Mouse (Mus musculus): ENCODE data around the gene Lcn2.

DNA sequence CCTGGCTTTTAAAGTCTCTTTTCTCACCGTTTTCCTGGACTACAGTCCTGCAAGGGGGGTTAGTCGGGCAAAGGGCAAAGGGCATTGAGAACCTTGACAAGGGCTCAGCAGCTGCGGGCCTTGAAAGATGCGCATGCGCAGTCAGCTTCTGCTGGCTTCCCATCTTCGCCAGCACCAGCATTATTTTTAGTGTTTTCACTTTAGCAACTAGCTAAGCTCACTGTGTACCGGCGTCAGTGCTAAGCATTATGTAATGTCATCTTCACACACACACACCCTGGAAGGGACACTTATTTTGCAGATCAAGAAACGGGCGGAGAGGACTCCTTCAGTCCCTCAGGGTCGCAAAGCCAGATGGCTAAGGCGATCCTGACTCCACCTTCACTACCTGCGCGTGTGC, 27.3 kb downstream of the Lcn2 start:
- TF ChIP-seq GATA1 (IDR thresholded peaks at IDR 0.05; ENCODE audit: borderline replicate concordance, low read length) (no peak), FLI1 (IDR thresholded peaks at IDR 0.05; ENCODE audit: low read length) (no peak)

All from megakaryocyte, embryonic 14.5 days (primary cell).